Mouse (Mus musculus) T-helper 17 cell (primary cell): Measurements from ENCODE around the gene Dnajc4.

Experiments
- in situ Hi-C, 2 experiments: fragments of 300-600 bp; cut with MboI, MseI; formaldehyde crosslinking; loops; 1 replicate in 1 of 2; 2 replicates in 1 of 2; pipeline ENCODE4 v1.15.1; 2025; ENCODE audit warnings: high pct_unique_total_duplicates in 2 of 2

Dnajc4 gene

DNA sequence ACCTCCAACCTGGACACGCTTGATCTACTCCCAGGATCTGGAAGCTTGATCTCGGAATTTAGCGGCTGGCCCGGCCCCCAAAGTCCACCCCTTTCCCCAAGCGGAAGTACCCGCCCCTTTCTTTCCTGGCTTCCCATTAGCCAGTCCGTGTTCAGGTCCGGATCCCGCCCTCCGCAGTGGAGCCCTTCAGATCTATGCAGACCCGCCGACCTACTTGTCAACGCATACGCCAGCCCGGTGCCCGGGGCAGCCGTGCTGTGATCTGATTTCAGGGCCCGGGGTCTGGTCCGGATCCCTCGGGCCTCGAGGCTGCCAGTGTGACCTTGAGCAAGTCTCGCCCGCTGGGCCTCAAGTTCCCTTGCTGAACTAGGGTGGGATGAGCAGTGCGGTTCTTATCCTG, 3.6 kb upstream of the Dnajc4 start, which contains the start of the genes Nudt22 and Trpt1:
TSS of gene Nudt22 (minus strand) at position 112 of the 400 bp plus-strand sequence.
TSS of gene Trpt1 (plus strand) at position 126 of the 400 bp plus-strand sequence.
- in situ Hi-C loops = loop anchor here in 1 of 2 experiments (25.0 kb wide), 1 partner anchor 1916 kb away; the partner anchor contains the start of gene B3gat3

DNA sequence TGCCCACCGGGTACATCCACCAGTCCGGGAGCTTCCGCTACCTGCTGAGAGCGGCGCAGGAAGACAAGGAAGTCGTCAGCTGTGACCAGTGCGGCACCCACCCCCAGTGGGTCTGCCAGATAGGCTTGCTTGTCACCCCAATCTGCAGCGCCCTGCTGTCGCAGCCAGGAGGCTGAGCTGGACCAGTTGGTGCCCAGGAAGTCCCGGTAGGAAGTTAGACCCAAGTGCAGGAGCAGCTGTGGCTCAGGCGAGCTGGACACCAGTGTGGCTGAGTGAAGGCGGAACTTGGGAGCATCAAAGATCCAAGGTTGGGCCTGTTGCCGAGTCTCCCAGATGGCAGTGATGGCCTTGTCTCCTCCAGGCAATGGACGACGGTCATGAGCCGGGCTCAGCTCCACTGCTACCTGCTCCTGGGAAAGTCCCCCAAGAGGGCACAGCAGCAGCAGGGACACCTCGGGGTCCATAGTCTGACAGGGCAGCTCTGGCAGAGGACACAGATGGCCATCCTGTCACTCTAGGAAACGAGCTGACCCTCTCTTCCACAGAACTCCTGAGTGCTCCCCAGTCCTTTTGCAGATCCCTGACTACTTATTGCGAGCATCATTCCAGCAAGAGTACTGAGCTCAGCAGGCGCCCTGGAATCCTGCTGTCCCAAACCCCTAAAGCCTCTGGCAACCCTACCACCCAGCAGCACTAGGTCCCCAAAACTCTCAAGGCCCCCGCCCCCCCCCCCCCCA, 3.1 kb upstream of the Dnajc4 start:
- in situ Hi-C loops = loop anchor here in 1 of 2 experiments (25.0 kb wide), 1 partner anchor 1917 kb away; the partner anchor contains the start of gene B3gat3

DNA sequence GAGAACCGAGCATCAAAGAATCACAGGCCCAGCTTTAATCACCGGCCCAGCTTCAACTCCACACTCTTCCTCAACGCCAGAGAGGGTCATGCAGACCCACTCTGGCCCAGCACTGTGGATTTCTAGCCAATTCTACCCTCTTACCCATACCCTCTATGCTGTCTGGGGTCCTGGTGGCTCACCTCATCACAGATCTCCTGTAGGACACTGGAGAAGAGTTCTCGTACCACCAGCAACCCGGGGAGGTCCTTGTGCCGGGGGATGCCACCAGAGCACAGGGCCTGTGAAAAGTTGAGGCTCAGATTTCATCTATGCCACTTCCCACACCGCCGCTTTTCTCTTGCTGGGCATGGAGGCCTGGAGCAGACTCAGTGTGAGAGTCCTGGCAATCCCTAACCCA, 2.1 kb upstream of the Dnajc4 start:
- in situ Hi-C loops = loop anchor here in 1 of 2 experiments (25.0 kb wide), 1 partner anchor 1918 kb away; the partner anchor contains the start of gene B3gat3

DNA sequence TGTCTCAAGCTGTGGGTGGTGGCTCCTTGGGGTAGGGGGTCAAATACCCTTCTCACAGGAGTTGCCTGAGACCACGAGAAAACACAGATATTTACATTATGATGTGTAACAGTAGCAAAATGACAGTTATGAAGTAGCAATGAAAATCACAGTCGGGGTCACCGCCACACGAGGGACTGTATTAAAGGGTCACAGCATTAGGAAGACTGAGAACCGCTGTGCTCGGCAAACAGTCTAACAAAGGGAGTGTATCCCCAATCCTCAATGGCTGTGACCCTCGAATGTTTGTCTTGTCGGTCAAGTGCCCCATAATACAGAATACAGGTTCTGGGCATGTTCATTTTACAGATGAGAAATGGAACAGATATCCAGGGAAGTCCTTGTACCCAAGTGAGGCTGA, 1.6 kb upstream of the Dnajc4 start:
- in situ Hi-C loops = loop anchor here in 1 of 2 experiments (25.0 kb wide), 1 partner anchor 1918 kb away; the partner anchor contains the start of gene B3gat3

DNA sequence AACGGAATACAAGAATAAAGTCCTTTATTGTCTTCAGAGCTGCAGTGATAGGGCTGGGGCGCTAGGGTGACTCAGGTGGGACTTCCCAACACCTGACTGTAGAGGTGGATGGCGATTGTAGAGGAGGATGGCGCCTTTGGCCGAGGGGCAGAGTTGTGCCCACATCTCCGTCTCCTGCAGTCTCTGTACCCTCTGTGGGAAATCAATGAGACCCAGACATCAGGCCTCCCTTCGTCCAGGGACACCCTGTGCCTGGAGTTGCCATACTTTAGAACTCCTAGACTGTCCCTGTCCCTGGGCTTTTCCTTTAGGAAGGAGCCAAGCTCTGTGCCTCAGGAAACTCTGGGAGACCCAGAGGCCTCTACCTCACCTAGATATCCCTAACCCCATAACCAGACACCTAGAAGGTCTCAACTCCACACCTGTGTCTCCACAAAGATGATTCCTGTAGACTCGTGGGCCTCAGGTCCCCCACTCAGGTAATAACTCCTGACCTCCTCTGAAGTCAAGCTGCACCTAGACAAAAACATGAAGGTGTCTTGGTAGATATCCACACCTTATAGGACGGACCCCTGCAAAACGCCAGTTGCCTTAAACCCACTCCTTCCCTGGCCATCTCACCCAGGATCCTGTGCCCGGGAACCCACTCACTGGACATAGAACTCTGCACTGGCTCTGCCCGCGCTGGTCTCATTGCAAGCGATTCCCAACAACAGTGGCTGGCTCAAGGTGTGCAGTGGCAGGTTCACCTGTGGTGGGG, 819 bp upstream of the Dnajc4 start:
- in situ Hi-C loops = loop anchor here in 1 of 2 experiments (25.0 kb wide), 1 partner anchor 1919 kb away; the partner anchor contains the start of gene B3gat3

DNA sequence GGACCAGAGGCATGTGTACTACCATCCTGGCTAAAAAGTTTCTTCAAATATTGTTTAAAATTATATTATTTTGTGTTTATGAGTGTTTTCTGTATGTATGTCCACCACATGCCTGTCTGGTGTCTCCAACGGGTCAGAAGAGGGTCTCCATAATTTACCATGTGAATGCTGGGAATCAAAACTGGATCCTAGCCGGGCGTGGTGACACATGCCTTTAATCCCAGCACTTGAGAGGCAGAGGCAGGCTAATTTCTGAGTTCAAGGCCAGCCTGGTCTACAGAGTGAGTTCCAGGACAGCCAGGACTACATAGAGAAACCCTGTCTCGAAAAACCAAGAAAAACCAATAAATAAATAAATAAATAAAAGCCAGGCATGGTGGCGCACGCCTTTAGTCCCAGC, 1.2 kb downstream of the Dnajc4 start:
- in situ Hi-C loops = loop anchor here in 1 of 2 experiments (25.0 kb wide), 1 partner anchor 1921 kb away; the partner anchor contains the start of gene B3gat3

DNA sequence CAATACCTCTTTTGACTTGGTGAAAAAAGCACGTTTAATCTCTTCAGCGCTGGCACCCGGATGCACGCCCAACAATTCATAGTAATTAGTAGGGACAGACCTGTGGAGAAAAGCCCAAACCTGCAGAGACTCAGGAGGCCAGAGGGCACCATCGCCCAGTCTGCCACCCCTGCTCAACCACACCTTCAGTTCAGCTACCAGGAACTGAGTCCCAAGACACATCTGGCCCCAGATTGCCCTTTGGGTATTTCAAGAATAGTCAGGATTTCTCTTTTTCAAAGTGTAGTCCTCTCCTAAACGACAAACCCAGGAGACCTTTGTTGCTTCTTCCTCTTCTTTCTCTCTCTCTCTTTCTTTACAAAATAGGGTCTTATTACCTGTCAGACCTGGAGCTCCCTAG, 1.7 kb downstream of the Dnajc4 start:
- in situ Hi-C loops = loop anchor here in 1 of 2 experiments (25.0 kb wide), 1 partner anchor 1922 kb away; the partner anchor contains the start of gene B3gat3

DNA sequence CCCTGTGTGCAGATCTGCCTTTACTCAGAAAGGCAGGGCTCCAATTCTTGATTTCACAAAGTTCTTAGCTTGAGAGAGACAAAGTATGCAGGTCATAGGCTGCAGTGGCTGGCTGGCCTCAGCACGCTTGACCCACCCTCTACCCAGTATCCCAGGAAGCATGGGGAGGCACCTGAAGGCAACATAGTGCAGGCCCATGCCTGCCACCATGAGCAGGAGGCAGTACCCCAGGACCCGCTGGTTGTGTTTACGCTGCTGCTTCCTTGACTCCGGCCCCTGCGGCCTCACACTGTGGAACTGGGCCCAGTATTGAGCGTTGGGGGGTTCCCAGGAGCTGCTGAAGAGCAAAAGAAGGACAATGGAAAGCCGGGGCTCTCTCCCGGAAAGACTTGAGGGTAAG, 3.1 kb downstream of the Dnajc4 start:
- in situ Hi-C loops = loop anchor here in 1 of 2 experiments (25.0 kb wide), 1 partner anchor 1923 kb away; the partner anchor contains the start of gene B3gat3

DNA sequence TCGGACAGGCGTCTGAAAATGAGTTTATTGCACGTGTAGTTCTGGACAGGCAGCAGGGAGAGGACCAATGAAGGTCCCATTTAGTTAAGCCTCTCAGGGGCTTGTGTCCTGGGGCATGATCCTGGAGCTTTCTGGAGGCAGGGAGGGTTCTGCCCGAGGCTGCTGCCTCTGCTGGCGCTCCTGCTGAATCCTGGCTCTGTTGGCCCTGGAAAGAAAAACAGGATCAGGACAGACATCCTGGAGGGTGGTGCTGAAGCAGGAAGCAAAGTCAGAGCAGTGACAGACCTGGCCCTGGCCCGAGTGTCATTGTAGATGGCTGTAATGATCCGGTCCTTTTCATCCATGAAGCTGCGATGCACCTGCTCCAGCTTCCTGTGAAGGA, 4.5 kb downstream of the Dnajc4 start:
- in situ Hi-C loops = loop anchor here in 1 of 2 experiments (25.0 kb wide), 1 partner anchor 1924 kb away; the partner anchor contains the start of gene B3gat3

DNA sequence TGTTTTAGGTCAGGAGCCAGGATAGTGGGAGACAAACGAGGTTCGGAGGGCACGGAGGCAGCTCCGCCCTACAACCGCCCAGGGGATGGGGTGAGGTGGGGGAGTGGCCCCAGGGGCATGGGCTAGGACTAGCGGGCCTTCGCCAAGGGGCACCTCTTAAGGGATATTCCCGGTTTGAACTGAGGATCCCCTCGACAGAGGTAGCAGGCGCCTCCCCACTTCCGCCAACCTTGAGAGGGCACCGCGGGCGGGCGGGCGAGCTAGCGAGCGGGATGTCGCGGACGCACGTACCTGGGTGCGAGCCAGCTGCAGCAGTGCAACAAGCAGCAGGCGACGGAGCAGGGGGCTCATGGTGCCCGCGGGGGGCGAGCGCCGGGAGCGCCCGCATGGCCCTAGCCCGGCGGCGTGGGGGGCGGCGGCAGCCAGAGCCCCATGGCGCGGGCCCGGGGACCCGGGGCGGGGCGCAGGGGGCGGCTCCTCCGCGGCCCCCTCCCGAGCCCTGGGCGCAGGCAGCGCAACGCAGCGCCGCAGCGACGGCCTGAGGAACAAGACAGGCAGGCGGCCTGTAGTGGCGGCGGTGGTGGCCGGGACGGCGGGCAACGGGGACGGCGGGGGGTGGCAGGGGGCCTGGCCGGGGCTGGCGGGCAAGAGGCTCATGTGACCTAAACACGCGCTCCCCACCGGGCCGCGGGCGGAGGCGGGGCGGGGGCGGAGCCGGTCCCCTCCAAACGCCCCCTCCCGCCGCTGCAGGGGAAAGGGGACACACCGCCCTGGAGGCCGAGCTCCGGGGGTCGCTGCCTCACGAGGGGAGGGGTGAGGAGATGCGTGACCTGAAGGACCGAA, 5.1 kb downstream of the Dnajc4 start, which contains the start of gene Vegfb:
TSS of gene Vegfb (minus strand) at position 591 of the 843 bp plus-strand sequence.
- in situ Hi-C loops = loop anchor here in 1 of 2 experiments (25.0 kb wide), 1 partner anchor 1925 kb away; the partner anchor contains the start of gene B3gat3

DNA sequence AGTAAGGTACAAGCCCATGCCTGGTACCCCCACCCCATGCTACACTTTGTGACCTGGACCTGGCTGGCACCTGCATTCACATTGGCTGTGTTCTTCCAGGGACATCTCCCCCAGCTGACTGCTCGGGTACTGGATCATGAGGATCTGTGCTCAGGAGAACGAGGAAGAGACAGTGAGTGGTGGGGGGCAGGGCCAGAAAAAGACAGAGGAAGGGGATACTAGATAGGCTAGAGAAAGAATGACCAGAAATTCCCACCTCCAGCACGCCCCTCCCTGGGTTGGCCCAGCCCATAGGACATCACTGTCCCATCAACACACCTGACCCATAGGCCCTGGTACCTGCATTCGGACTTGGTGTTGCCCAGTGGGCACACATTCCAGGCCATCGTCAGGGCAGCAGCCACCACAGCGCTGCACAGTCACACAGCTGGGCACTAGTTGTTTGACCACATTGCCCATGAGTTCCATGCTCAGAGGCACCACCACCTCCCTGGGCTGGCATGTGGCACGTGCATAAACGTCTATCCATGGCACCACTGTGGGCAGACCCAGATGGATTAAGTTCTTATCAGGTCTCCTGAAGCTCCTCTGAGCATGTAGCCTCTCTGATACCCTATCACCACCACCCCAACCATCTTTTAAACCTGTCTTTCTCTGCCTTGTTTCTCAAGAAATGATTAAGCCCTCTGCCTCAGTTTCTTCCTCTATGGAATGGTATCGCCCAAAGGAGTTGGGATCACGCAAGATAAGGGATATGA, 6.2 kb downstream of the Dnajc4 start:
- in situ Hi-C loops = loop anchor here in 1 of 2 experiments (25.0 kb wide), 1 partner anchor 1926 kb away; the partner anchor contains the start of gene B3gat3

DNA sequence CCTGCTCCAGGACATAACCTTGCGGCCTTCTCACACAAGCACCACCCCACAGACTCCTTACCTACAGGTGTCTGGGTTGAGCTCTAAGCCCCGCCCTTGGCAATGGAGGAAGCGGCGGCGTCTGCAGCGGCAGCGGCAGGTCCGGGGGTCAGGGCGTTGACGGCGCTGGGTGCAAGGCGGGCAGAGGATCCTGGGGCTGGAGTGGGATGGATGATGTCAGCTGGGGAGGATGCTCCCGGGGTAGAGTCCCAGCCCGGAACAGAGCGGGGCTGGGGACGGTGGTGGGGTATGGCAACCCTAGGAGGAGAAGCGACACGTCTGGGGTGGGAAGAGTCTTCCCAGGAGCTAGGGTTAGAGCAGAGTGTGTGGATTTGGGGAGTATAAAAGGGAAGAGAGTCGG, 7.1 kb downstream of the Dnajc4 start:
- in situ Hi-C loops = loop anchor here in 1 of 2 experiments (25.0 kb wide), 1 partner anchor 1927 kb away; the partner anchor contains the start of gene B3gat3

DNA sequence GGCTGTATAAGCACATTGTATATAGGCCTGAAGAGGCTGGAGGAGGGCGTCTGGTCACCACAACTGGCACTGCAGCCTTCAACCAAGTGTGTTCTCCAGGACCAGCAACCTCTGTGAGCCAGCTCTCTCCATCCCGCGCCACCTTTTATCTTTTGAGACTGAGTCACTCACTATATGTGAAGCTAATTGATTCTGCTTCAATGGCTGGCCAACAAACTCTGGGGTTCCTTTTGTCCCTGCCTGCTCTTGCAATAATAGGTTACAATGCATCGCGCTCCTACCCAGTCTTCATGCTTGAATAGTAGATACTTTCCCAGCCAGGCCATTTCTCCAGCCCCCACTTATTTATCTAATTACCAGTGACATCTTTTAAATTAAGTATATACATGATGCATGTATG, 8.8 kb downstream of the Dnajc4 start:
- in situ Hi-C loops = loop anchor here in 1 of 2 experiments (25.0 kb wide), 1 partner anchor 1929 kb away; the partner anchor contains the start of gene B3gat3

DNA sequence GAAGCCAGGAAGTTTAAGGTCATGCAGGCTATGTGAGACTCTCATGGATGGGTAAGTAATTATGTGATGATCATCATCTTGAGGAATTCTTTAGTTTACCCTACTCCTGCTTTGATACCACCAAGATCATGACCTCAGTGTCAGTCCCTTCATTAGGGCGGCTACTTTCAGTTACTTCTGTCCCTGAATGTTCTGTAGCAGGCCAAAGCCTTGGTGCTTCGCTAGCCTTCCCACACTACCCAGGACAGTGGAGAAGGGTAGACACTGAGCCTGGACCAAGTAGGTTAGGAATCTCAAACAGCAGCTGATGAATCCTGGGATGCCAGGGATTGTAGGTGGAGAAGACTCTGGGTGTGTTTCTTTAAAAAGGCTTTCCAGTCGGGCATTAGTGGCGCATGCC, 10.9 kb downstream of the Dnajc4 start:
- in situ Hi-C loops = loop anchor here in 1 of 2 experiments (25.0 kb wide), 1 partner anchor 1931 kb away; the partner anchor contains the start of gene B3gat3

DNA sequence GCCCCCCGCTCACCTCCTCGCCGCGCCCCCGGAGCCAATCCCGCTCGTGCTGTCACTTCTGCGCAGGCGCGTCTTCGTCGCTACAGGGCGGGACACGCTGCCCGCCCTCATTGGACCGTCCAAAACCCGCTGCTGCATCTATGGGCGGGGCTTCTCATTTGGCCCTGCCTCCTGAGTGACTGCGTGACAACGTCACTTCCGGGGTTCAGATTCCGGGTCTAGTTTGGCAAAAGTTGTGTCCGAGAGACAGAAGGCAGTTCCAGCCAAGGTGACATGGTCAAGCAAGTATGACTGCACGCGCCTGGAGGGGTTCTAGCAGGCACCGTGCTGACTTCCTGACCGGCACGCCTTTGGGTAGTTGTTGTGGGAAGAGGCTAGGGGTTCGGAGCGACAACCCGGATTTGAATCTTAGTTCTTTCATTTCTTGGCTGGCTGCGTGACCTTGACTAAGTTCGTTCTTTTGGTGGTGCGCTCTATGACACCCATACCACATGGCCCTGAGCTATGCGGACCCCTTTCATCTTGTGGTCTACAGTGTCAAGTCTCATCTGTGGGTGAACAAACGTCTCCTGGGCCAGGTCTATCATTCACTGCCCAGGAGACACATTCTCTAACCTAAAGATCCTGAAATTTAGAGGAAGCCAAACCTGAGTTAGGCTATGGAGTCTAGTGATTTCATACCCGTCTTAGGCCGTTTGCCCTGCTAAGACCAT, 11.8 kb downstream of the Dnajc4 start, which contains the start of gene Fkbp2:
TSS of gene Fkbp2 (minus strand) at position 121 of the 713 bp plus-strand sequence.
- in situ Hi-C loops = loop anchor here in 1 of 2 experiments (25.0 kb wide), 1 partner anchor 1932 kb away; the partner anchor contains the start of gene B3gat3

DNA sequence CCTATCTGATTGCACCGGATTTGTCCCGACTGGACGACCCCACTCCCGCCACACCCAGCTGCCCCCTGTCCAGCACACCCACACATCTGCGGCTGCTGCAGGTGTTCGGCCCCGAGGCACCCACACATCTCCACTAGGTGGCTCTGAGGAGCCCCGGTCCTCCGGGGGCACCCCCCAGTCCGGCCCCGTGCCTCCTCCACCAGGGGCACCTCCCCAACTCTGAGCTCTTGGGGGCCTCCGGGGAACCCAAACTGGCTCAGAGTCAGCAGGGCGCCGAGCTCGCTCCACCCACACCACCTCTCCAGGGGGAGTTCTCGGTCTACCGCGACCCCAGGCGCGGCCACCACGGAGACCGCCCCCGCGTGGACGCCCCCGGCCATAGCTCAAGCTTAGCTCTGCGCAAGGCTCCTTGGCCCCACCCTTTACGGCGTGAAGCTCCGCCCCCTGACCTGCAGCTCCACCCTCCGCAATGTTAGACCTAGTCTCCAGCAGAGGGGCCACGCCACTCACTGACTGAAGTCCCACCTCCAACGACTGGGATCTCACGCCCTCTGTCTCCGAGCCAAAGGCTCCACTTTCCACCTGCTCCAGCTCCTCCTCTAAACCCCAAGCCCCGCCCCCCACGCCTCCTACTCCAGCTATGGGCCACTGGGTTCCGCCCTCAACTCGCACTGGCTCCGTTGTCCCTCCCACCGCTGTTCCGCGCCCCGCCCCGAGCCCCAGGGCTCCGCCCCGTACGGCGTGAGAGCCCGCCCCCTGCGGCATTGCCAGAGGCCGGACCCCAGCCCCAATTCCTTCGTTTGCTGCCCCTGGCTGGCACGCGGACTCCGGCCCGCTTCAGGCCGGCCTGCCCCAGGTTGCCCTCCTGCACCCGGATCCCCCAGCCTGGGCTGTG, 12.6 kb downstream of the Dnajc4 start:
- in situ Hi-C loops = loop anchor here in 1 of 2 experiments (25.0 kb wide), 1 partner anchor 1933 kb away; the partner anchor contains the start of gene B3gat3

DNA sequence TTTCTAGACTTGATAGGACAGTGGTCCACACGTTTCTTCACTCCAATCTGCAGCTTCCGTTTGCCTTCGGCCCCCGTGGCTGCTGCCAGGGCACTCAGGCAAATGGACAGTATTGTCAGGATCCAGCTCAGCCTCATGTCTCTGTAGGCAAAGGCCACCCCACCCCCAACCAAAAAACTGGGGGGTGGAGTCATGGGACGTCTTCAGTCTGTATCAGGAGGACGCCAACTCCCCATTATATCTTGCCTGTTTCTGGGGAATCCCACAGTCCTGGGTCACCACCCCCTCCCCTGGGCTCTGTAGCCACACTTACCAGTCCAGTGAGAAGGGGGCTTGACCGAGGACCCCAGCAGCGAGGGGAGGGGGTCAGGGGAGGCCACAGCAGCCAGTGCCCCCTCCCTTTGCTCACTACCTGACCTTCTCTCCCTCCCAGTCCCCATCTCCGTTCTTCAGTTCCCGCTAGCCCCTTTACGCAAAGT, 13.3 kb downstream of the Dnajc4 start:
- in situ Hi-C loops = loop anchor here in 1 of 2 experiments (25.0 kb wide), 1 partner anchor 1933 kb away; the partner anchor contains the start of gene B3gat3
